Mouse (Mus musculus) heart, postnatal 0 days (tissue): ENCODE data around the gene Nxph3.

Experiments used
- CTCF ChIP-seq: IDR thresholded peaks from 2 replicates; pipeline ENCODE4 v1.5.1; 2016; ENCODE audit warnings: antibody characterized with exemption, control low read depth, low read depth
- EP300 ChIP-seq: IDR thresholded peaks from 2 replicates; pipeline ENCODE4 v1.6.1; 2016; ENCODE audit warnings: antibody characterized with exemption, low read depth

GRCm38 (mm10) chr11:95462168-95462567, 52.2 kb downstream of the Nxph3 start:
- no peak for TF ChIP-seq EP300
- TF ChIP-seq CTCF, result no peak
